Mouse (Mus musculus) embryonic facial prominence, embryonic 14.5 days (tissue): Measurements from ENCODE around the gene Mcee. TPM values are rescaled to one million over a fixed set of nuclear protein-coding genes. Genes with fewer than 3 reads are reported as not detected.
A peak's percentile ranks its signal among the peaks of the same experiment; 100 is the strongest.

Experiments
- ATAC-seq: fragments of 200-750 bp; cut with Nextera tagmentation; 2 replicates; pipeline ENCODE4 v1.8.0; 2017; ENCODE audit warnings: low read depth, moderate number of reproducible peaks, moderate TSS enrichment
- DNase-seq: peaks from one replicate; pipeline ENCODE4 v3.0.0-alpha.2; 2015; ENCODE audit warnings: low spot score
- H3K27ac ChIP-seq: fragments of 300-500 bp; sonication (generic); replicated peaks from 2 replicates; pipeline ENCODE4 v1.5.1; 2014; ENCODE audit warnings: low read depth, mild to moderate bottlenecking, low read length, moderate library complexity
- H3K27me3 ChIP-seq: fragments of 300-500 bp; sonication (generic); replicated peaks from 2 replicates; pipeline ENCODE4 v1.6.1; 2014; ENCODE audit warnings: low read length; ENCODE audit not compliant: control insufficient read depth, insufficient read depth
- H3K36me3 ChIP-seq: fragments of 300-500 bp; sonication (generic); 2 replicates; pipeline ENCODE4 v1.6.1; 2014; ENCODE audit warnings: low read length, mixed read lengths; ENCODE audit not compliant: control insufficient read depth, insufficient read depth
- H3K4me1 ChIP-seq: fragments of 300-500 bp; sonication (generic); 2 replicates; pipeline ENCODE4 v1.6.1; 2014; ENCODE audit warnings: antibody characterized with exemption, low read length; ENCODE audit not compliant: control insufficient read depth, insufficient read depth
- H3K4me2 ChIP-seq: fragments of 300-500 bp; sonication (generic); 2 replicates; pipeline ENCODE4 v1.6.1; 2014; ENCODE audit warnings: low read depth, mild to moderate bottlenecking, low read length, moderate library complexity, mixed read lengths
- H3K4me3 ChIP-seq: fragments of 300-500 bp; sonication (generic); 2 replicates; pipeline ENCODE4 v1.5.1; 2014; ENCODE audit warnings: low read depth, mild to moderate bottlenecking, low read length
- H3K9ac ChIP-seq: fragments of 300-500 bp; sonication (generic); 2 replicates; pipeline ENCODE4 v1.6.1; 2014; ENCODE audit warnings: low read depth, mild to moderate bottlenecking, low read length, moderate library complexity, mixed read lengths
- H3K9me3 ChIP-seq: fragments of 300-500 bp; sonication (generic); 2 replicates; pipeline ENCODE4 v1.6.1; 2016; ENCODE audit warnings: low read length; ENCODE audit not compliant: control insufficient read depth
- WGBS: fragments of 180-500 bp; shearing (Covaris S2); extraction: QIAGEN DNeasy Blood & Tissue Kit; methylation state at CpG from one replicate; pipeline ENCODE4 v1.1.7; 2014; 5-methylcytosine and 5-hydroxymethylcytosine counted together
- polyA plus RNA-seq: library from polyadenylated mRNA; unstranded; fragments of >200 nt; fragmentation: Nextera tagmentation; extraction: Ambion mirVana; gene quantifications from 2 replicates; pipeline ENCODE4 v1.2.1, GENCODE M21; 2014

Mcee gene
- polyA plus RNA-seq, 1 experiment from 2014 or later = 74.1 TPM

DNA sequence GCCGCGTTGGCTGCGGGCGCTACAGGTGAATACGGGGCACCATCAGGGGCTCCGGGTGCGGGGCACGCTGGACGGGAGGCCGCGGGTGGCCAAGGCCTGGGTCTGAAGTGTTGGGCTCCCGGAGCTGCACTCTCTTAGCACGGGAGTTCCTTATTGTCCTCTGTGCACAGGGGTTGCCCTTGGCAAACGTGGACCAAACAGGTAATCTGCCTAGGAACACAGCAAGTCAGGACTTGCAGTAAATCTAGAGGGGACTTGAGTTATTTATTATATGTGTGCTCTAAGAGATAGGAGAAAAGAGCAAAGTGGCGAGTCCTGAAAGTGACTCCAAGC is 378 bp downstream of the Mcee start:
- Histone ChIP-seq H3K9me3 (no peaks in the 10 kb centered on the region), H3K36me3 (peaks cover 19% of the 10 kb centered on the region), H3K27ac (peak overlapping the region; percentile 78), H3K27me3 (no peaks in the 10 kb centered on the region), H3K4me1 (0 out of 2 replicates have a peak, but pooled peaks cover 4% of the 10 kb centered on the region), H3K9ac (peak overlapping the region; percentile 81), H3K4me3 (peak overlapping the region; percentile 82), H3K4me2 (peak overlapping the region; percentile 94)
- ATAC-seq (no peak; the same call in 1 of the 2 replicates), DNase-seq (no peak)
- 2% methylated on average over 15 of the region's 15 CpGs for WGBS

GRCm38 (mm10) chr7:64400725-64401124 is 8.3 kb downstream of the Mcee start:
- H3K36me3 ChIP-seq = no peaks in the 10 kb centered on the region
- DNase-seq = no peak
- H3K4me2 ChIP-seq = no peak overlapping the region
- H3K27me3 ChIP-seq = no peaks in the 10 kb centered on the region
- 93% methylated on average over 1 of the region's 1 CpGs for WGBS
- no peak overlapping the region for H3K9ac ChIP-seq
- no peak for ATAC-seq
- no peaks in the 10 kb centered on the region for H3K4me1 ChIP-seq
- H3K4me3 ChIP-seq = no peak overlapping the region
- no peak overlapping the region for H3K27ac ChIP-seq
- no peaks in the 10 kb centered on the region for H3K9me3 ChIP-seq

- H3K27me3 ChIP-seq = no peaks in the 10 kb centered on the region
- ATAC-seq = no peak
- H3K9me3 ChIP-seq = no peaks in the 10 kb centered on the region
- no peak for DNase-seq
- no peaks in the 10 kb centered on the region for H3K4me1 ChIP-seq
- H3K4me2 ChIP-seq = no peak overlapping the region
- no peak overlapping the region for H3K4me3 ChIP-seq
- H3K27ac ChIP-seq = no peak overlapping the region
- WGBS = 84% methylated on average over 4 of the region's 4 CpGs
- no peak overlapping the region for H3K9ac ChIP-seq
- H3K36me3 ChIP-seq = no peaks in the 10 kb centered on the region
Measured at GRCm38 (mm10) chr7:64402452-64402851, 10.0 kb downstream of the Mcee start.

- H3K9me3 ChIP-seq = no peaks in the 10 kb centered on the region
- H3K9ac ChIP-seq = no peak overlapping the region
- ATAC-seq (no peak), DNase-seq (no peak)
- no peaks in the 10 kb centered on the region for H3K36me3 ChIP-seq
- H3K4me2 ChIP-seq = no peak overlapping the region
- H3K4me1 ChIP-seq = no peaks in the 10 kb centered on the region
- H3K4me3 ChIP-seq = no peak overlapping the region
- no peak overlapping the region for H3K27ac ChIP-seq
- no peaks in the 10 kb centered on the region for H3K27me3 ChIP-seq
- 91% methylated on average over 8 of the region's 8 CpGs for WGBS
Measured at GRCm38 (mm10) chr7:64403989-64404388, 11.6 kb downstream of the Mcee start.

DNA sequence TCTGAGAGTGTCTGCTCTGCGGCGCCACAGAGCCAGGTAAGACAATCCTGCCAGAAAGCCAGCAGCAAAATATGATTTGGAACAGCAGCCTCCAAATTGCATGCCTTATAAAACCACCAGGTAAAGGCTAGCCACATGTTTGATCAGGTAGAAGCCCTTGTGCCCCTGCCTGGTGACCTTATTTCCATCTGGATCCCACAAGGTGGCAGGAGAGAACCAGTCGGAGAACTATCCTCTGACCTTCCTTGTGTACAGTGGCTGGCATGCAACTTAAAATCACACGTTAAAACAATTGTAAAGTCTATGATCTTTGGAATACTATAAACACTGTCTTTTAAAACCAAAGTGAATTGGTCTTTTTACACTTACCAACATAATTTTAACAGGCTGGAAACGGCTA is 32.5 kb downstream of the Mcee start:
- Histone ChIP-seq H3K4me2 (no peak overlapping the region), H3K4me3 (no peak overlapping the region), H3K9ac (no peak overlapping the region), H3K27ac (no peak overlapping the region), H3K9me3 (no peaks in the 10 kb centered on the region), H3K27me3 (no peaks in the 10 kb centered on the region), H3K36me3 (no peaks in the 10 kb centered on the region), H3K4me1 (no peaks in the 10 kb centered on the region)
- ATAC-seq (no peak), DNase-seq (peak; percentile 10)
- 53% methylated on average over 5 of the region's 5 CpGs for WGBS

- Histone ChIP-seq H3K4me3 (no peak overlapping the region), H3K9ac (no peak overlapping the region), H3K36me3 (no peaks in the 10 kb centered on the region), H3K27me3 (no peaks in the 10 kb centered on the region), H3K27ac (no peak overlapping the region), H3K4me2 (no peak overlapping the region), H3K9me3 (no peaks in the 10 kb centered on the region), H3K4me1 (no peaks in the 10 kb centered on the region)
- WGBS = 53% methylated on average over 5 of the region's 5 CpGs
- no peak for ATAC-seq
- peak; percentile 10 for DNase-seq
Measured at GRCm38 (mm10) chr7:64439595-64440518, 47.5 kb downstream of the Mcee start.

DNA sequence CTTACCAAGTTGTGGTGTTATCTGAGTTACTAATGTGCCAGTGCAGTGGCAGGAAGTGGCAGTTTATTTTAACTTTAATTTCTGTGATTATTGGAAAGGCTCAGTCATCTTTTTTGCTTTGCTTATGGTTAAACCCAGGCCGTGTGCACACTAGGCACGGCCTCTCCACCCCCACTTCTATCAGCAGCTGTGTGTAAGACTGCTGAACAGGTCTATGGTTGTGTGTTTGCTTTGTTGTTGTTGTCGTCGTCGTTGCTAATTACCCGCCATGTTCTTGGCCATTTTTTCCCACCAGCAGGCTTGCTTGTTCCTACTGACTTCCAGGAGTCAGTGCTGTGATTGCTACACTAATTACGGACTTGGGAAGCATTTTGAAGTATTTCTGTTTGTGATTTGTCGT is 48.1 kb downstream of the Mcee start:
- no peaks in the 10 kb centered on the region for H3K9me3 ChIP-seq
- no peak overlapping the region for H3K9ac ChIP-seq
- H3K4me1 ChIP-seq = no peaks in the 10 kb centered on the region
- no peak overlapping the region for H3K27ac ChIP-seq
- no peak overlapping the region for H3K4me3 ChIP-seq
- ATAC-seq = no peak
- no peaks in the 10 kb centered on the region for H3K27me3 ChIP-seq
- no peak overlapping the region for H3K4me2 ChIP-seq
- WGBS = 72% methylated on average over 8 of the region's 8 CpGs
- no peaks in the 10 kb centered on the region for H3K36me3 ChIP-seq
- no peak for DNase-seq

GRCm38 (mm10) chr7:64450631-64451030 is 58.2 kb downstream of the Mcee start:
- DNase-seq = no peak
- no peak for ATAC-seq
- H3K9ac ChIP-seq = no peak overlapping the region
- no peak overlapping the region for H3K4me2 ChIP-seq
- H3K27ac ChIP-seq = no peak overlapping the region
- no peaks in the 10 kb centered on the region for H3K27me3 ChIP-seq
- no peaks in the 10 kb centered on the region for H3K4me1 ChIP-seq
- H3K36me3 ChIP-seq = no peaks in the 10 kb centered on the region
- no peaks in the 10 kb centered on the region for H3K9me3 ChIP-seq
- 80% methylated on average over 13 of the region's 13 CpGs for WGBS
- H3K4me3 ChIP-seq = no peak overlapping the region

DNA sequence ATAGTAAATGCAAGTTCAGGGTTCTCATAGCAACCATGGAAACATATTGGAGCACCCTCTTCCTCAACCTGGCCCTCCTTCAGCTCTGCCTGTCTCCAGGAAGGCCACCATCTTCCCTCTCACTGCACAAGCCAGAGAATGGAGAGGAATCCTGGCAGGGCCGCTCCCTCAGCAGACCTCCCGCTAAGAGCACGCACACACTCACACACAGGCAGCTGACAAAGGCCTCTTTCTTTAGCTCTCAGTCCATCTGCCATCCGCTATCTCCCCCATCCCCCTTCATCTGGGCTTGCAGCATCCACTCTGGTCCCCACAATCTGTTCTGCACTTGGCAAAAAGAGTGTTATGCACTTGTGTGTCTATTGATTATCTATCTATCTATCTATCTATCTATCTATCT is 59.0 kb downstream of the Mcee start:
- no peak overlapping the region for H3K4me2 ChIP-seq
- ATAC-seq (no peak), DNase-seq (peak; percentile 9)
- no peak overlapping the region for H3K4me3 ChIP-seq
- no peak overlapping the region for H3K9ac ChIP-seq
- 30% methylated on average over 4 of the region's 4 CpGs for WGBS
- no peaks in the 10 kb centered on the region for H3K27me3 ChIP-seq
- no peaks in the 10 kb centered on the region for H3K4me1 ChIP-seq
- H3K27ac ChIP-seq = no peak overlapping the region
- no peaks in the 10 kb centered on the region for H3K36me3 ChIP-seq
- no peaks in the 10 kb centered on the region for H3K9me3 ChIP-seq
